Mouse (Mus musculus): ENCODE data around the gene Glt6d1. TPM values are rescaled to one million over a fixed set of nuclear protein-coding genes. Genes with fewer than 3 reads are reported as not detected.
"Not testable (repeated sequence)": the region's sequence is repeated elsewhere in the genome, so short reads cannot be mapped to it uniquely, and the experiment has no call there.

Glt6d1 gene
- total RNA-seq (2021) (not detected), polyA plus RNA-seq (2012; rRNA removed) (not detected in 2 replicates)
- long read RNA-seq, result 0 reads

DNA sequence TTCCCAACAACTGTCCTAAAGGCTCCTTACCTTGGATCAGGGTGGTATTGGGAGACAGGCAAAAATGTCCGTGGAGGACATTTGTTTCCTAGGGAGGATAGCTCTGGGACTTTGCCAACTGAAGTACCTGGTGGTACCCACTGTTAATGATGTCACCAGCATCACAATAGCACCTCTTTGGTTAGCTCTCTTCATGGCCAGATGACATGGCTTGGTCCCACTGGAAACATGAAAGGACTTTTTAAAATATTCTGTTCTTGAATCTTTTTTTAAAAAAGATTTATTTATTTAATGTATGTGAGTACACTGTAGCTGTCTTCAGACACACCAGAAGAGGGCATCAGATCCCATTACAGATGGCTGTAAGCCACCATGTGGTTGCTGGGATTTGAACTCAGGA lies at the start of gene Glt6d1:
Glt6d1 (minus strand) TSS at position 101 of the 400 bp plus-strand sequence.
- DNase-seq, result not testable (repeated sequence)

DNA sequence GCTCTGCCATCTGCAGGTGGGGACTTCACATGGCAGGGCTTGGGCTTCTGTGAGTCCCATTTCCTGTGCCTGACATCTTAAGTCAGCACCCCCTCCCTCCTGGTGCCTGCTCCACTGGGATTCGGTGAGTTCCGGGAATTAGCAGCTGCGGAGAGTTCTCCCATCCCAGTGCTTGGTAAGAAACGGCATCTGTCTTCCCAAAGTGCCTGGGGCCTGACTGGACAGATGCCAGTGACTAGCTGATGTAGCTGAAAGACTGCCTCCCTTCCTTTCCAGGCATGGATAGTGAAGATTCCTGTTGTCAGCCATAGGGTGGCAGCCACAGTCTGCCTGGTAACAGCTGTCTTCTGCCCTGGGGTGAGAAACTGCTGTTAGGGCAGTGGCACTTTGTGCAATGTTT lies 49.8 kb upstream of the Glt6d1 start:
- DNase-seq, result no peak

DNA sequence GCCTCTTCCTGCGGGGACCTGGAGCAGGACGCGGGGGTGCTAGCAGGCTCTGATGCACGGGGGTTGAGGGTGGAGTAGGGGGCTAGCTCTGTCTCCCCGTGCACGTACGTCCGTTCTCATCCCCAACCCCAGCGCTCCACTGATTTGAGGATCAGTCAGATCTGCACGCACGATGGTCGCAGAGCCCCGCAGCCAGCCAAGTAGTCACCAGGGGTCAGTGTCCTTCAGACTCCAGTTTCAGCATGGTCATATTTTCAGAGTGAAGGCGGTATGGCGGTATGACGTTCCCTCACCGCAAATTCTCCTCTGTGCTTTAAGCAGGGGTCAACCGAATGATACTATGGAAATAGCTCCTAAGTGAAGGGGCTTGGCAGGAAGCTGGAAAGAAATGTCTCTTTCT lies 48.6 kb upstream of the Glt6d1 start:
- peak; percentile 16 for DNase-seq

DNA sequence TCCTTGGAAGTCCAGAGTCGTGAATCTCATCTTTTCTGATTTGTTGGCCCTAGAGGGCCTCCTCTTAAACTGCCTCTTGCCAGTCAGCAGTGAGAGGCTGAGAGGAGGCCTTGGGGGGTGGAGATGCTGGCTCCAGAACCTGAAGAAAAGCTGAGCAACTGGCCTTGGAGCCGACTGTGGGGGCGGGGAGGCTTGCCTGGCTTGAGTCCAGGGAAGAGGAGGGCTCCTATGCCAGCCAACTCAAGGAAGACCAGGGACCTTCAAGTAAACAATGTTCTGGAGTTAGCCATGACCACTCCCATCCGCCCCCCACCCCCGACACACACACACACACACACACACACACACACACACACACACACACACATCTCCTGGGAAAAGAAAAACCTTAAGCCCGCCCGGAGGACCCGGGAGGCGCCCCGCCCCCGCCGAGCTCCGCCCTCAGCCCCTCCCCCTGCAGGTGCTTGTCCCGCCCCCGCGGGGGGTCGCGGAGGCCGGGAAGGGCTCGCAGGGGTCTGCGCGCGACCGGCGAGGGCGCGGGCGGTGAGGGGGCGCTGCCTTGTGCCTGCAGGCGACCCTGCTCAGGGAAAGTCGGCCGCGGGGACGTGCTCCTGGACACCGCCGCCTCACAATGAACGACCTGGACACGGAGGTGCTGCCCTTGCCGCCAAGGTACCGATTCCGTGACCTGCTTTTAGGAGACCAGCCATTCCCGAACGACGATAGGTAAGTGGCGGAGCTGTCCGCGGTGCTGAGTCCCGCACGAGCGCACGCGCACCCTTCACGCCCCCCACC lies 47.9 kb upstream of the Glt6d1 start, which contains the start of gene Kcnt1:
Kcnt1 (plus strand) TSS at position 398 of the 795 bp plus-strand sequence.
- DNase-seq, result peak; percentile 73

DNA sequence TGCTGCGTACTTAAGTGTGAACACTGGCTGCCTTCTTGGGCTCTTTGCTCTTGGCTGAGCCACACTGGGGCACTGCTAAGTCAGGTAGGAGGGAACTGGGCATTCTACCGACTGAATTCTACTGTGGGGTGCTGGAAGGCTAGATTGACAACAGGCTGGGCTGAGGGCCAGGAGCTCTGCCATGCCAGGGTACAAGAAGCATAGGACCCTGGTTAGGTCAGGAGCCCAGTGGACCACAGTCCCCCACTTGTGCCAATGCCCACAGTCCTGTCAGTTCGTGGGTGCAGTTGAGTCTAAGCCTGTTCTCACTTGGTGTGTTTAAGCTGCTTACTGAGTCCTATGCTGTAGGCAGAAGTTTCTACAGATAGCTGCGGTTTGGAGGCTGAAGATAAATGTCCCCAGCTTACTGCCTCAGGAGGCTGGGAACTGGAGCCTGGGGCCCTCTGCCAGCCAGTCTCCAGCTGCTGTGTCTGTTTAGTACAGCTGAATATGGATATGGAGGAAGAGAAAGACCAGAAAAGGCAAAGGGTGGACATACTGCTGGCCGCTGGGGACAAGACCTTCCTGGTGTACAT lies 47.1 kb upstream of the Glt6d1 start:
- DNase-seq, result no peak

DNA sequence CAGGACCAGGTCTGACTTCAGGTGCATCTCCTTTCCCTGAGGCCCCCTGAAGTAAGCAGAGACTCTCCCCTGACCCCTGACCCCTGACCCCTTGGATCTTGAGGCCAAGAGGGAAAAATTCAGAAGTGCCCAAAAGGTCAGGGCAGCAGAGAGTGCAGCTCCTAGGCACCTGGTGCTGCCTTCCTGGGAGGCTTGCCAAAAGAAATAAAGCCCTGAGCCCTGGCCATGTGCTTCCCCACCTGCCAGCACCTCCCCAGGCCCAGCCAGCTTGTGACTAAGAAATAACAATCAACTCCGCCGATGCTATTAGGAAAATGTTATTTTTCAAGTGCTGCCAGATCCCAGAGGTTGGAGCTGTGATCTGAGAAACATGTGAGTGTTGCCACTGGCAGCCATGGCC lies 46.4 kb upstream of the Glt6d1 start:
- no peak for DNase-seq

DNA sequence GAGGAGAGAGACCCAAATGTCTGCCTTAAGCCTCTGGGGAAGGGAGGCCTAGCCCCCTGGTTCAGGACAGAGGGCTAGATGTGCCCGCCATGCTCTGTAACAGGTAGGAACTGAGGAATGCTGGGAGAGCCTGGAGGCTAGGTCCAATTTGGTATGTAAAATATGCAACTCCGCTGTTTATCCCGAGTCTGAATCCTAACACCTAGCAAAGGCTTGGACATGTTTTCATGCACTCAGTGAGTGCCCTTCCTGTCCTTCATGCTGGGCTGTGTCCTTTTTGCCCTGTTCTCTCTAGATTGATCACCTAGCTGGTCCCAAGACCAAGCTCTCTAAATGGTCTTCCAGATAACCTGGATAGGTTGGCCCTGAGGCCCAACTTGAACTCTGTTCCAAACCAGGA lies 44.2 kb upstream of the Glt6d1 start:
- no peak for DNase-seq

DNA sequence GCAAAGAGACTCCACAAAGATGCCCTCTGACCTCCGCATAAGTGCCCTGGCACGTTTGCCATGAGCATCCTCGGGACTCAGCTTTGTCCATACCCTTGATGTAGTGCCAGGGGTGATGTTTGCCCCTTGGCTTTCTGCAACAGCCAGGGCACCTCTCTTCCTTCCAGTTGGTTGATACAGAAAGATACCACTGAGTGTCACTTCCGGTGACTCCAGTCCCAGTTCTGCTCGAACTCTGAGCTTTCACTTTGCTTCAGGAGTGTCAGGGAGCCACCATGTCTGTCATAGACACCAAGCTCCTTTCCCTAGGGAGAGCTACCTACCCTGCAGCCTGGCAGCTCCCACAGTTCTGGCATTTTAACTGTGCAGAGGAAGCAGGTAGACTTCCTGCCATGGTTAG lies 38.4 kb upstream of the Glt6d1 start:
- no peak for DNase-seq

DNA sequence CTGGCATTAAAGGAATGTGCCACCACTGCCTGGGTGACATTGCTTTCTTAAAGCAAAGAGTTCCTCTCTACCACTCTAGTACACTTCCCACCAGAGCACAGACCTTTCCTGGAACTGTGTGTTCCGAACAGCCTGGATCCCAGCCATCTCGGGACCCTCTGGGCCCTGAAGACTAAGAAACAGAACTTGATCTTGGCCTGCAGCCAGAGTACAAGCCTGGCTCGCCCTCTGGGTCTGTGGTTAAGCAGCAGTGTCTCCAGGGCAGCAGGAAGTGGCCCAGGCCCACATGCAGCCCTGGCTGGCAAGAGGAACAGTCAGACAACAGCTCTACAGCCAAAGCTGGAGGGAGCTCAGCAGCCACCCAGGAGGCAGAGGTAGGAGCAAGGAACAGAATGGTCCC lies 37.0 kb upstream of the Glt6d1 start:
- DNase-seq, result peak; percentile 15

DNA sequence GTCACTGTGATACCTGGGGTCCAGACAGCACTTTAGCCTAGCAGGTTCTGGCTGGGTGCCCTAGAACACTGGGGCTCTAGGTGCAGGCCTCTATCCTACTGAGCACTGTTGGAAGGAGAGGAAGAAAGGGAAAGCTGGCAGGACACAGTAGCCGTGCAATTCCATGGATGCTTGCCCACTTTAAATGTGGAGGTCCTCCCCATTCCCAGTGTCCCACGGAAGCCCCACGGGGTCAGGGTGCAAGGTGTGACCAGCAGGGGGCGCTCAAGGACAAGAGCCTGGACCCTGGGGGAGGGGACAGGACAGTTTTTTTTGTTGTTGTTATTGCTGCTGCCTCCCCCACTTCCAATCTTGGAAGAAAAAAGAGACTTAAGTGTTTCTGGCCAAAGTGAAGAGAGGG lies 34.7 kb upstream of the Glt6d1 start:
- DNase-seq, result peak; percentile 58

DNA sequence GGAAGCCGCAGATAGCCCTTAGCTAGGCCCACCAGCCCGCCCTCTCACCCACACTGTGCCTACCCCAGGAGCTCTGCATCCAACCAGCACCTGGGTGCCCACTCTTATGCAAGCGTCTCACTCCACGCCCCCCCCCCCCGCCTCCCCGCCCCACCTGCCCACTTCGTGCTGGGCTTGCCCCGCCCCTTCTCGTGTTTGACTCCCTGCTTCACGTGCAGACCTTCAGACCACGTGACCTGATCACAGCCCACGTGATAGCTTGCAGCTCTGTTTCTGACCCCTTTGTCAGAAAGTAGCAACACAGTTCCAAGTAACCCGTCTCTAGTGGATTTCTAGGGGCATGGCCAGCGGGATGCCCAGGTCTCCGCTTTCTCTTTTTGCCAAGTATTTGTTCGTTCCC lies 31.6 kb upstream of the Glt6d1 start, which contains the start of gene Sohlh1:
Sohlh1 (minus strand) TSS at position 23 of the 400 bp plus-strand sequence.
- no peak for DNase-seq

DNA sequence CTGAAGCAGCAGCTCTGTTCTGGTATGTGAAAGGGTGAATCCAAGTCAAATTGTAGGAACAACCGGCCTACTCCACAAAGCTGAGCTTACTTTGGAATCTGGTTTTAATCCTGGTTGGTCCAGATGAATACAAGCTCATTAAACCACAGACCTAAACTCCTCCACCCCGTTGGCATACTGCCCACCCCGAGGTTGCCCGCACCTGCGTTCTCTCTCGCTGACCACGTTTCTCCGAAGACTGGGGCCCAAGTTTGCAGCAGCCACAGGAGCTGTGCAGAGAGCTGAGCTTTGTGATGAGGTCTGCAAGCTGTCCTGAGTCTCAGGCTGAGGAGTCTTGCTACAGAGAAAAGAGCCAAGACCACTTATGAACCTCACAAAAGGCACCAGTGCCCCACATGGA lies 30.9 kb upstream of the Glt6d1 start:
- DNase-seq, result no peak

DNA sequence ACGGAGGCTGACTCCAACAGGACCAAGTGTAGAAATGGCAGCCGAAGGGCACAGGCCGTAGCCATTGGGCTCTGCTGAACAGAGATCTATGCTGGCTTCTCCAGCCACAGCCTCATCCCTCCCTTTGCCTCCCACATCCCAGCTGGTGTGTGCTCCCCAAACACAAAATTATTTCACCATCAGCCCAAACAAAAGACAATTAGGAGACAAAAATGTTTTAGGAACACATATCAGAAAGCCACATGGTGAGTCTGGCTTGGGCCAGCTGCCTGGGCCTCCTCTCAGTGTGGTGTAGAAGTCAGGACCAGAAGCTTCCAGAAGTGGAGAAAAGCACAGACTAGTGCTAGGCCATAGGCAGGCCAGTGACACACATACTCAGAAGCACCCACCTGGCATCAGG lies 28.4 kb upstream of the Glt6d1 start:
- DNase-seq, result no peak

DNA sequence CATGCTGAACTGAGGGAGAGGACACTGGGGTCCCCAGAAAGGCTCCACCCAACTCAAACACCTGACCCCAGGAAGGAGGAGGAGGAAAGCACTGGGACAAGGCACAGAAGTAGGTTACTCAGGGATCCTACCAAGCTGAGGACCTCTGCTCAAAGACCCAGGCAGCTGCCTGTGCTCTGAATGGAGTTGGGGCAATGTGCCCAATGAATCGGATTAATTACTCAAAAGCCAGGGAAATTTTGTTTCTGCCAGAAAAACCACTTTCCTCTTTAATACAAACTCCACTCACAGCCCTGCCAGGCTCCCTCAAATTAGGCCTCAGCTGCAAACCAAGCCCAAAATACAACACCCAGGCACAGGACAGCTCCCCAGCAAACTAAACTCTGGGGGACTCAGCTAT lies 27.1 kb upstream of the Glt6d1 start:
- DNase-seq, result no peak

DNA sequence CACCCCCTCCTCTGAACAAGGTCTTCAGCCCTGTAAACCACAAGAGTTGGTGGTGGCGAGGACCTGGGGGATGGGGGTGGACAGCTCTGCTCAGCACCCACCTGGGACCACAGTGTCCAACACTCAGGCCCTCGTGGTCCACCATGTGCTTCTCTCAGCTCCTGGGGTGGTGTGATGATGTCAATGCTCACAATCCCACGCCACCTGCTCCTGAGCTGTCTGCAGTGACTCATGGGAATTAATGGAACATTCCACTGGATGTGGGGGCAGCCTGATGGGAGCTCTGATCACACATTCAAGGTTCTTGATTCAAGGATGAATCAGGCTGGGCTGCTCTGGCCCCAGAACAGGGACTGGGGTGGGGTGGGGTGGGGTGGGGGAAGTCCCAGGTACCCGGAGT lies 26.5 kb upstream of the Glt6d1 start:
- DNase-seq, result peak; percentile 67

DNA sequence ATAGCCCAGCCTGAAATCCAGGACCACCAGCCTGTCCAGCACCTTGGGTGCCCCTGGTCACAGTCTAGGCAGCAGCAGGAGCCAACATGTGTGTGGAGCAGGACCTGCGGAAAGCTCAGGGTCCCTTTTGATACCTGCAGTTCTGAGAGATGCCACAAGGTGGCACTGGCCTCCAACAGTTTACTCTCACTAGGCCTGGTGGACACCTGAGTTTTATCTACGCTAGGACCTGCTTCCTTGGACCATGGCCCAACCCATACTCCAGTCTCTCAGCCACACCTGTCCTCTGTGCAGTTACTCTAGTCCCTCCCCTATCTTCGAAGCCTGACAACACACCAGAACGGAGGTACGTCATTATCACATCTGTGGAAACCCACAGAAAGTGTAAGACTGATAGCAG lies 20.6 kb upstream of the Glt6d1 start:
- peak; percentile 70 for DNase-seq

DNA sequence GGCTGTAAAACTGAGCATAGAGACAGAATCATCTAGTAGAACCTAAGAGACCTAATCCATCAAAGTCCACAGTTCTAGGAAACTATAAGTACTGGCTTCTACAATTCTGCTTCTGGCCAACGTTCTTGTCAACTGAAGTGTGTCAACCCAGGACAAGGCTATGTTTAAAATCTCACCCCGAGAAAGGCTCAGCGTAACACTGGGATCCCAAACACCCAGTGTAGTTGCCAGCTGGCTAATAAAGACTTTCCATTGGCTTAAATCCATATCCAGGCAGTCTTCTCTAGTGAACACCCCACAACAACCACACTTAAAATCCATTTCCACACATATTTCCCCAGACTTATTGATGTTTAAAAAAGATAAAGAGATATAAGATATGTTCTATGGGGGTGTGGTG lies 15.1 kb upstream of the Glt6d1 start:
- DNase-seq, result no peak

DNA sequence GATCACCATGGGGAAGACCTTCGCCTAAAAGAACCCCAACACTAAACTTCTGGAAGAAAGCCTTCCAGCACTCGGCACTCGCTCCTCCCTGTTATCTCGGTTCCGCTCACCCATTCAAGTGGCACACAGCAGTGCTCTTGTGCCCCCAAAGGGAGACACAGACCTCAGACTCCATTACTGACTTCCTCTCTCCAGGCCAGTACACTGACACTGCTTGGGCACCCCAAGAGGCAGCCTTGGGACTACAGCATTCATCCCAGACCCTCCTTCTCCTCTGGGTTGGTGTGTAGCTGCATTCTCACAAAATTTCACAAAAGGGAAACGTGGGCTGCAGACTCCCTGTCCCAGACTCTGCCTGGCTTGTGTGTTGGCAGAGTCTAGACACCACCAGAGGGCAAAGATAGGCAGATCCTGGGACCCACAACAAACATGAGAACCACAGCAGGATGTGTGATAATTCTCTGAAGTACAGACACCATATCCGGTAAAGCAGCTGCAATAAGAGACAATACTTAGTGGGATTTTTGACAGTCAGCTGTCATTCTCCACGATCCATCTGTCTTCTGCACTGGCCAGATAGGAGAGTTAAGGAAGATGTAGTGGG lies 12.8 kb upstream of the Glt6d1 start:
- no peak for DNase-seq

DNA sequence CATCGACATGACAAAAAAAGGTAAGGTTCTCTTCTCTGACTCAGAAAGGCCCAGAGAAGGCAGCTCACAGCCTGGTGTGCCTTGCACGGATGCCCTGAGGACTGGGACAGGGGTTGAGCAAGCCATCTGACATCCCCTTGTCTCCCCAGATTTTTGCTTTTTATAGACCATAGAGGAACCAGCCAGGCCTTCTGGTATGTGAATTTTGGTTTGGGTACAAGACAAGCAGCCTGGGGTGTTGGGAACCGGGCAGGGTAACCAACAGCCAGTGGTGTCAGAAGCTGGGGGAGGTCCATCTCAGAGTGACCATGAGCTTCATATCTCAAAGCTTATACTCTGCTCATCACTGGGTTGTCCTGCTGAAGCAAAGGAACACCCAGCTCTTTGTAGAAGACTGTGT lies 9.1 kb upstream of the Glt6d1 start:
- DNase-seq, result no peak

DNA sequence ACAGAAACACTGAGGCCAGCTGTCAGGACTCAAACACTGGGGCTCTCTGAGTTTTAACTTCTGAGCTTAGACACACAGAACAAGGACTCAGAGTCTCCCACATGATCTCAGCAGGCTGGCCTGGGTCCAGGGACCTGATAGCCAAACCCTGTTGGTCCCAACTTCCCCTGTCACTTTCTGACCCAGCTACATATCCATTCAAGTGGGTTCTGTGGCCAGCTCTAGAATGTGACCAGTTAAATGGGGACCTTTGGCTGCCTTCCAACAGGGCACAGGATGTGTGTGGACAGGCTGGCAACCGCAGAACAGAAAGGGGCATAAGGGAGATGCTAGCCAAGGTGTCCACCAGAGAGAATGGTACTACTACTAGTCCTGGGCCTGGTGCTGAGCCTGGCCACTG lies 7.2 kb upstream of the Glt6d1 start, which contains the start of gene Lcn9:
Lcn9 (plus strand) TSS at position 348 of the 400 bp plus-strand sequence.
- DNase-seq, result no peak

DNA sequence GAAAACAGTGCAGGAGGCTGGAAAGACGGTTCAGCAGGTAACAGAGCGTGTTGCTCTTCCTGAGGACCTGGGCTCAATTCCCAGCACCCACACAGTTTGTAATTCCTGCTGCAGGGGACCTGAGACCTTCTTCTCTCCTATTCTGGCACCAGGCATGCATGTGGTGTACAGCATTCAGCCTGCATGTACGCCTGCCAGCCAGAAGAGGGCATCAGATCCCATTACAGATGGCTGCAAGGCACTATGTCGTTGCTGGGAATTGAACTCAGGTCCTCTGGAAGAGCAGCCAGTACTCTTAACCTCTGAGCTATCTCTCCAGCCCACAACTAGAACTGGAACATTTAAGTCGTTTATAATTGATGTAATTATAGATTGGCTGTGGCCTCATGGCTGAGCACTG lies 2.3 kb downstream of the Glt6d1 start:
- no peak for DNase-seq

DNA sequence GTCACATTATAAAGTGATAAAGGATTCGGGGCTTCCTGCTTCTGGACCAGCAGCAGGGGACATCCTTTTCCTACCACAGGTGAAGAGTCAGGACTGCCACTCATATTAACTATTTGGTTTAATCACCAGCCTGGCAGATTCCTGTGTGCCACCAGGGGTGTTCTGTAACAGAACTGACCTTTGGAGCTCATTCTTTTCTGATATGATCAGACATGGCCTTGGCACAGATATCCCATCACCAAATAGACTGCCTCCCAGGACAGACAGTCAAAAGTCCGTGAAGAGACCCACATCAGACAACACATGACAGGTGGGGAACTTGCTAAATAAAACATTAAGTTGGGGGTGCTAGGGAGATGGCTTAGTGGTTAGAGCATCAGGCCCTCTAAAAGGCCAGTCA lies 3.9 kb downstream of the Glt6d1 start:
- DNase-seq, result peak; percentile 51

DNA sequence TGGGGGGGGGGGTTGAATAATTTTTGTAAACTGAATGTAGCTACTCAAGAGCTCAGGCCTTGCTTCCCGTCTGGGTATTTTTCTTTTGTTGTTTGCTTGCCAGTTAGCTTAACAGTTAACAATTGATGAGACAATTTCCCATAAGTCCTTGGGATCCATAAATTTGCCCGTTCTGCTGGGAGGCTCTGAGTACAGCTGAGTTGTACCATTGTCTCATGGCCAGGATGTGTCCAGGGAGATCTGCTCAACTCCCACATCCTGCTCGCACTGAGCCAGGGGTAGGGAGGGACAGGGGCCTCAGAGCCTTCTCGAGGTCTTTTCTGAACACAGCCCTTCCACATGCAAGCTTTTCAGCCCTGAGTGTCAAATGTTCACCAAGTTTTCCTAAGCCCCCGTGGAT lies 17.6 kb downstream of the Glt6d1 start:
- no peak for DNase-seq

All from adrenal gland, adult 2 months (tissue).